Mouse (Mus musculus): ENCODE data around the gene Fhdc1. TPM values are rescaled to one million over a fixed set of nuclear protein-coding genes. Genes with fewer than 3 reads are reported as not detected.
A peak's percentile ranks its signal among the peaks of the same experiment; 100 is the strongest.

The Fhdc1 gene
- total RNA-seq, 1 experiment from 2014 or later = 17.5 TPM

DNA sequence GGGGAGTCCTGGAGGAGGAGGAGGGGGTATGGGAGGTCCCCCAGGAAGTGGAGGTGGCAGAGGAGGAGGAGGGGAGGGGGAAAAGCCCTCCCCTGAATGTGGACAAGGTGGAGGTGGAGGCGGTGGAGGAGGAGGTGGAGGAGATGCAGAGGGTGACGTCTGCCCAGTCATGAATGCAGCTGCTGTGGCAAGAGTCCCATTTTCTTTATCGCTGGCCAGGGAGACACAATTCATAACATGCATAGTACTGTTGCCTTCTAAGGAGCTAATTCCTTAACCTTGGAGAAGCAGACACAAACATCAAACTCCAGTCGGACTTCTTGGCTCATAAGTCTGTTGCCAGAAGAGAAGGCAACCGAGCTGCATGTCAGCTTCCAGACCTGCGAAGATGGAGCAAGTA is 5.8 kb downstream of the Fhdc1 start:
- DNase-seq = no peak

DNA sequence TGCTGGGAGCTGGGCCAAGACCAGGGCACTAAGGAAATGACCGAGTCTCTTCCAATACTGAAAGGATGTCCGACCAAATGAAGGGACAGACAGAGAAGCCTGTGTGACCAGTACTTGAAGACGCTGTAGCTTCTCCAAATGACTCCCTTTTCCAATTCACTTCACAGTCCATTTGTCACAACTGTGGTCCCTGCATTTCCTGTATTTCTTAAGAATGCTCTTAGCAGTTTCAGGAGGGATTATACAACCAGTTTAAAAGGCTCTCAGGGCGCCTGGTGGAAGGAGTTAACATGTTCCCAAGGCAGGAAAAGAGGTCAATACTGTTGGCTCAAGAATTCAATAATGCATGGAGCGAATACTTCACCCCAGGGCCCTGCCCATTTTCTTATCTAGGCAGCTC is 7.3 kb downstream of the Fhdc1 start:
- no peak for DNase-seq

DNA sequence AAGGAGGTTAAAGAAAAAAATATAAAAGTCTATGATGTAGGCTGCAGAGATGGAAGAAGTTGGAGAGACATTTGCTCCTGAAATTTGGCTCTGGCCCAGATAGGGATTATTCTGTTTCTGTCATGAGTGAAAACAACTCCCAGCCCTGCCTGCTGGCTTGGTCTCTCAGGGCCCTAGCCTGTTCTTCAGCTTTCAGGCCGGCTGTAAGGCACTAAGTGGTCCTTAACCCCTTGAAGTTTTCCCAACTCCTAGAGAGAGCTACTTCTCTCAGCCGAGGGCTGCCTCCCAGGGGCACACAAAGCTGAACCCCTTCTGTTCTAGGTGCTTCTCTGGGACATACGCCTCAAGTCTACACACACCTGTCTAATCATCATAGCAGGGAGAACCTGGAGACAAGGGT is 7.7 kb downstream of the Fhdc1 start:
- no peak for DNase-seq

DNA sequence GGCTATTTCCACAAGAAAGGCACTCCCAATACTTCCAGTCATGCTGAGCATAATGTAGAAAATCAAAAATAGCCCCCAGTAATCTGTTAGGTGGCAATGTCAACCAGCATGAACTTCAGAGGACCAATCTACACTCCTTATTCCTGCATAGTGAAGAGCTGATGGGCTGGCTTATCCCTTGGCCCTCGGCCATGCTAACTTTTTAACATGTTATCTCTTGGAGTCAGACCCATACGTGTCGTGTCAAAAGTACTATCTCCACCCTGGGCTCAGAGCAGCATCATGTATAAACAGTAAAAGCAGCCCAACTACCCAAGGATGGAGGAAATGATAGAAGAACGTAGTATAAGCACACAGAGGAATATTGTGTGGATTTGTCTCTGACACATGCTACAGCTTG is 9.1 kb downstream of the Fhdc1 start:
- DNase-seq = no peak

DNA sequence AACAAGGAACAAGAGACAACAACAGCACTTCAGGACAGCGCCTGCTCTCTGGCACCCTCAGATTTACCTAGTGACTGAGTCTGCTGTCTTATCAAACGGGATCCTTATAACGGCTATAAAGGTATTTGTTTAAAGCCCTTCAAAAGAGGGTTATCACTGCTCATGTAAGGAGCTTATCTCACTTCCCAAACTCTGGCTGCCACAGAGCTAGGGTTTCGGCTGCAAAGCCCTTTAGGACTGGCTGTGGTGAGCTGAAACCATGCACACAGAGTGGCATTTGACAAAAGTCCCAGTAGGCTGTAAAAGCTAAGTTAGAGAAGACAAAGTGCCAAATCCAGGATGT is 12.1 kb downstream of the Fhdc1 start:
- DNase-seq = no peak

DNA sequence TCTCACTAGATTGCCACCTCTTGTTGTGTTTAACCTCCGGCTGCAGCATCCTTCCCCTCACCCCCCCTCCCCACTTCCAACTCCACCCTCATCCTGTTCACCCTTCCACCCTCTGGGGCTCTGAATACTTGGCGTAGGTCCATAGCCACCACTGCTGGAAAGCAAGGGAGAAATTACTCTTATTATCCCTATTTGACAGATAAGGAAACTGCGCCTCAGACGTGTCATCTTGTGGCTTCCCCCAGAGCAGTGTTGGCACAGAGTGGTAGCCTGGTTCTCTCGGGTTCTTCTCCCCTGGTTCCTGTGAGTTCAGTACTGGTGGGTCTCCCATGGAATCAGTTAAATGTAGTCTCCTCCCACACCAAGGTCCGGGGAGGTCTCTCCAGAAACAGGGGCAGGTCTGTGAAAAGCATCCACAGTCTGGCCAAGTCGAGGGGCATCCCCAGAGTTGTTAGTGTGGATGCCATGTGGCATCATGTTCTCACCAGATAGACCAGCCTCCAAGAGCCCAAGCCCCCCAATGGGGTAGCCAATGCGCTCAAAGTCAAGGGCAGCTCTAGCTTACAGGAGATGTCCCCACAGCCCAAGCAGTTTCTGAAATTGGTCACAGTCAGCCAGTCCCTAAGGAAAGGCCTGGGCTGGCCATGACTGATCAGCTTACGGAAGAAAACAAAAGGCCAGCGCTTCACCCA is 12.7 kb downstream of the Fhdc1 start:
- no peak for DNase-seq

DNA sequence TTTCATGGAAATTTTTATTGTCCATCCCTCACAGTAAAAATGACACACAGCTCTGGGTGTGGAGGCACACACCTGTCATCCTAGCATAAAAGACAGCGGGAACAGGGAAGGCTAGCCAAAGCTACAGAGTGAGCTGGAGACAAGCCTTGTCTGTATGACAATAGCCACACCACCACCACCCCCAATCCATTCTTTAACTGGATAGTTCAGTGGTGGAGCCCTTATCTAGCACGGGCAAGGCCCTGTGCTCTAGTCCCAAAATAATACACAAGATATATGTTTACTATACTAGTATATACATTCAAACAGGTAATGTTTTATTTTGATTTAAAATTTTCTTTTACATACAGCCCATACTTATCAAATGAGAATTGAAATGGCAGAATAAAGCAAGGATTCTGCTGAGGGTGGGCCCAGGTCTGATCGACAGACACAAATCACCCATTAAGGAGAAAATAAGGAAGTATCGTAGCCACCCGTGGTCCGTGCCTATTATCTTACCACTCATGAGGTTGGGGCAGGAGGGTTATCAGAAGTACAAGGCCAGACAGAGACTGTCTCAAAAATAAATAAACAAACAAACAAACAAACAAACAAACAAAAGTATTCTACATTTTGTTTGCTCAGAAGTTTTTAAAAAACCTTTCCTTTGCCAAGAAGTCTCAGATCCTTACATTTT is 14.3 kb downstream of the Fhdc1 start:
- no peak for DNase-seq

DNA sequence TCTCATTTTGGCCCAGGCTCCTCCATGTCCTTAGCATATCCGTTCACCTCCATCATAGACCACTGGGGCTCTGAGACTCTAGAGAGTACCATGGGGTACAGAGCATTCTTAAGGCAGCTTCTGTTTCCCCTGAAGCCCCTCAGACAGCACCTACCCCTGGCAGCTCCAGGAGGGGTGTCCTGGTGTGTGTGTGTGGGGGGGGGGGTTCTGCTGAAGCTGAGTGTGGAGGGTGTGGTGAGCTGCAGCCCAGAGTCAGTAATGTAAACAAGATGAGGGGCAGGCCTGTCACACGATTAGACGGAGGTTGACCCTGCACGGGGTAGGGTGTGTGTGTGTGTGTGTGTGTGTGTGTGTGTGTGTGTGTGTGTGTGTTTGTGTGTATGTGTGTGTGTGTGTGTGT is 18.5 kb downstream of the Fhdc1 start:
- no peak for DNase-seq

DNA sequence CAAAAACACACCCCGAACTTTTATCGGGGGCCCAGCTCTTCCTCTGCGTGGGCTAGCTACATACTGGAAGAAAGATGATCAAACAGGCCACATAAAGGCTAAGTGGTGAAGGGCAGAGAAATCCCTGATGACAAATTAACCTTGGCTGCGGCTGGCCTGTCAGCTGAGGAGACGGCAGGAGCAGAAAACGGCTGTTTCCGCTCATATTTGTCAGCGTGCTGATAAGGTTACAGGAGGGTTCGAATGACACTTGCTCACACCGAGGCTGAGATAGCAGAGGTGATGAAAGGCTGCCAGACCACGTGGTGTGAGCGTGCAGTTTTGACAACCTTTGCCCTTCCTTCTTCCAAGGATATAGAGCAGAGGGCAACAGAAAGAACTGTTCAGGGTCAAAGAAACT is 19.3 kb downstream of the Fhdc1 start:
- DNase-seq = peak; percentile 59

DNA sequence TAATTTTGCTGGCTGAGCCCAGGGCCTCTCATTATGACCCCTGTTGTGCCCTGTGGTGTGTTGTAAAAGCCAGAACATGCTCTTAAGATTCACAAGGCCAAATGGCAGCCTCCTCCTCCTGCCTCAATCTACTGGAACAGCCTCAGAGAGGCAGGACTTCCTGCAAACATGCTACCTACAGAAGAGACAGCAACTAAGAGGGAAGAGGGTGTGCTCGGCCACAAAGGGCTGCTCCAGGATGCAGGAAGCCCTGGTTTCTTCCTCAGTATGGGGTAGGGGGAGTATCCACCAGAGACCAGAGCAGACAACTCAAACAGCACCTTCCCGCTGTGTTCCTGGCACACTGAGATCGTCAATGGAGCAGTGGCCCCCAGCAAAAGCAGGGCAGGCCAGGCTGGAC is 19.7 kb downstream of the Fhdc1 start:
- DNase-seq = no peak

DNA sequence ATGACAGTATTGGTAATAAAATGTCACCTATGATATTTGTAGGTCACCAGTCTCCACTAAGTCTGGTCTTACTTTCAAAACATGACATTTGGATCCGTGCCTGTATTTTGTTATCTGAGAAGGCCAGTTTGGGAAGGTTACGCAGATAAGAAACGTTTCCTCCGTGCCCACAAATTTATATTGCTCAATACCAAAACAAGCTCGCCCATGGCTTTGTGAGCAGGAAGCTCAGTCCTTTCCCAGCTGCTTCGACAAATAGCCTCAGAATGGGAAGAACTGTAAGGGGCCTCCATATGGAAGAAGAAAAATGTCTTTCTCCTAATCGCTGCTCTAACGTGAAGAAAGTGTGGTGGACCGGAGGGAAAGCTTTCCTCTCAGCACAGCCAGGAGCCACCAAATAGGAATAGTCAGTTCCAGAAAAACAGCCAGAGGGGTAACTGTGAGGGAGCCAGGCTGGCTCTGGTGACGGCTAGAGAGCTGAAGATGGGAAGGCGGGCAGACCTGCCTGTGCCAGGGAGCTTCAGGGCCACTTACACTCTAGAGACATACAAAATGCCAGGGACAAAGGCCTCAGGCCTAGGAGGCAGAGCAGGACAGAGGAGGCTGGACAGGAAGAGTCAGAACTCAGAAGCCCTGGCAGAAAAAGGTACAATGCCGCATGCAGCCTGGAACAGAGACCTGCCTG is 24.4 kb downstream of the Fhdc1 start:
- DNase-seq = peak; percentile 39

DNA sequence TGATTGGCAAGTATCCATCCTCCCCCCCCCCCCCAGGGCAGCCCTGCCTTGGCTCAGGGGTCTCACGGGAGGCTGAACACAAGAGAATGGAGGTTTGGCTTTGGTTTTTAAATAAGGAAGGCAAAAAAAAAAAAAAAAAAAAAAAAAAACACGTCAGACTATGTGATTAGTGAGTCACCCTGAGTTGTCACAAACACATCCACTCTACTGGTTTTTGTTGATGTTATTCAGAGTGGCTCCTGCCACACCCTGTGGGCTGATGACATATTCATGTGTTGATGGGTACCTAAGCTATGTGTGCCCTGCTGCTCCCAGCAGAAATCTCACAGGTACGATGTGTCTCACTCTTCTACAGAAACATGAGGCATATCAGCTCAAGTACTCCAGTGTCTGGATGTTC is 29.6 kb downstream of the Fhdc1 start:
- no peak for DNase-seq

DNA sequence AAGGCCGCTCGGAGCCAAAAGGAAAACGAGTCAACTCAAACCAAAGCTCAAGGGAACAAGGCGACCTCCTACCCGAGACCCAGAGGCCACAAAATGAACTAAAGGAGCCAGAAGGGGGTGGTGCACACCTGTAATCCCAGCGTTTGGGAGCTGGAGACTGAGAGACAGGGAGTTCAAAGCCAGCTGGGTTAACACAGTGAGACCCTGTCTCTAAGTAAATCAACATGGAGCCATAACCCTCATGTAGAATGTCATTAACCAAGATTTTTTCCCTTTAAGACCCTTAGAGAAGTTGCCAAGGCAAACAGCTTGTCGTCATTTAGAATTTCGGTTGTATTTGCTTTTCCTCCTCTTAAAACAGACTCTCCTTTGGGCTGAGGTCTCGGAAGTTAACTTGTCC is 31.2 kb downstream of the Fhdc1 start:
- DNase-seq = no peak

DNA sequence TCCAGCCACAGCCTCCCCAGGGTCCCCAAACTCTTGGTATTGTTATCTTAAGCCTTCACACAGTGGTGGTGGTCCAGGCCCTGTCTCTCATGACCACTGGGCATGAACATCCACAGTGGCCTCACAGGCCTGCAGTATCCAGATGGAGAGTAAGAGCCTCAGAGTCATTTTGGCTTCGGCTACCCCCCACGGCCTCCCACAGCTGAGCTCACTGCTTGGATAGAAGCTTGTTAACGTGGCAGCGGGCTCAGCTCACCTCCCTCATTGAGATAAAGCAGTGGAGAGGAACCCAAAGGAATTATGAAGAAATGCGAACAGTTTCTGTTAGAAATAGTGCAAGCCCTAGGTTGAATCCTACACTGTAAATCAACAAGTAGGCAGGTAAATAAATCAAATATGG is 32.4 kb downstream of the Fhdc1 start:
- DNase-seq = no peak

DNA sequence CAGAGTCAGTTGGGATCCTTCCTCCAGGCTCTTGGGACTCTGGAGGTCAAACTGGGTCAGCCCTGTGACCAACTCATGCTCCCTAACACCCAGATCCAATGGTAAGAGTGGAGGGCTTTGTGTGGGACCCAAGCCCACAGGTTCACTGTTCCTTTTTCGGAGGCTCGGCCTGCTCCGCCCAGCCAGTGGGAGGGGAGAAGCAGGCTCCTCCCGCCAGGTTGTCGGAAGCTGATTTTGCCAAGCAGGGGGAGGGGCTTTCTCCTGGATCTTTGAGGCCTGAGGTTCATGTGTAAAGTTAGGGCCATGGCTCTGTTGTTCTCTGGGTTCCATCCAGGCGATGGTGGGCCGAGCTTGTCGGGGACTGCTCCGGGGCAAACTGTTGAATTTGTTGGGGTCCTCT is 34.4 kb downstream of the Fhdc1 start:
- DNase-seq = no peak

DNA sequence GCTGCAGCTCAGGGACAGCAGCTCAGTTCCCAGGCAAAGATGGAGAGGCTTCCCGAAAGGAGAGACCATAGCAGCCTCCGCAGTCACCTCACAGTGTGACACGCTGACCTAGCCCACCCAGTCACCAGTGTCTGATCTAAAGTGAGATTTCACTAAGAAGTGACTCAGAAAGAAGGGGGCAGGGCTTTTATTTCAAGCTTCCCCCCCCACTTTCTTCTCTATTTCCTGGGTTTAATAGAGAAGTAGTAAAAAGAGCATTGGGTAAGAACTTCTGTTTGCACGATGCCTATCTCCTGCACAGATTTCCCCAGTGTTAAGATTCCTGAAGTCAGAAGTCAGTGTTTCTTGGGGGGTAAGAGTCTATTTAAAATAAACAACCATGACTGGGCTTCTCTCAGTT is 37.3 kb downstream of the Fhdc1 start:
- no peak for DNase-seq

DNA sequence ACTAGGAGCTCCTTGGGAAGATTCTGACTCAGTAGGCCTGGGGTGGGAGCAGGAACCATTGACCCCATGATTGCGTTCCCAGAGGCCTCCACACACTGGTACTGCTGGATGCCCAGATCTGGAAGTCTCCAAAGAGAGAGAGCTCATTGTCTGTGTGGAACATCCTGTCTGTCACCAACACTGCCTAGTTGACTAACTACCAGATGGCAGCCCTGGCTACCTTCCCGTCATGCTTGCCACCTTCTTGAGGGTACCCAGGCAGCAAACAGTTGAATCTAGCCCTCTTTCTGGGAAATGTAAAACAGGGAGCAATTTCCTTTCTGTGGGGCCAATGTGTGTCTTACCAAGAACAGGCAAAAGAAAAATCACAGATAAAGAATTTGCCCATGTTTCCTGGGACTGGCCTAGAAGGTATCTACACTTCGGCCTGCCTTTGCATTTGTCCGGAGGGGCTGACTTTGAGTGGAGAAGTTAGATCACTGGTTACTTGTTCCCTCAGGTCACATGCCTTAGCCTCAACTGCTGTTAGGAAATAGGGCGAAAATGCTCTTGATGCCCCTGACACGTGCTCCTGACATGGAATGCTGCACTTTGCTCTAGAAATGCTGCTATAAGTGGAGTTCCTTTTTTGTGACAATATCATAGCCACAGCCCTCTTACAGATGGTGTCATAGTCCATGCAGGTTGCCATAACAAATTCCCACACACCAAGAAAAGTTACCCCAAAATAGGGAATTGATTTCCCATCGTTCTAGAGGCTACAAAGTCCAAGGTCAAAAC is 40.6 kb downstream of the Fhdc1 start:
- no peak for DNase-seq

DNA sequence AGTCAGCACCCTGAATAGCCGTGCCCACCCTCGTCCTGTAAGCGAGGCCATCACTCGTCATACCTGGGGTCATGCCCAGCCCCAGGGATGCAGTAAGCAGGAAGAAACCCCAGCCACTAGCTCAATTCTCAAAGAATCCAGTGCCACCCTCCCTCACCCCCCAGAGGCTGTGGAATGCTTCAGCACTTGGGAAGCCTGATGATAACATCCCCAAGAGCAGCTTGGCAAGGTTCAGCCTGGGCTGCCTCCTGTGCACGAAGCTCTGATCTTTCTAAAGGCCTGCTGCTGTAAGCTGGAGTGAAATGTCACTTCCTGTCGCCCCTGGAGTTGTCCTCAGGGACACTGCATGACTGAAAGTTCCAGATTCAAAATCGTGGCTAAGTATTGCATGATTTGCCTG is 41.4 kb downstream of the Fhdc1 start:
- DNase-seq = no peak

DNA sequence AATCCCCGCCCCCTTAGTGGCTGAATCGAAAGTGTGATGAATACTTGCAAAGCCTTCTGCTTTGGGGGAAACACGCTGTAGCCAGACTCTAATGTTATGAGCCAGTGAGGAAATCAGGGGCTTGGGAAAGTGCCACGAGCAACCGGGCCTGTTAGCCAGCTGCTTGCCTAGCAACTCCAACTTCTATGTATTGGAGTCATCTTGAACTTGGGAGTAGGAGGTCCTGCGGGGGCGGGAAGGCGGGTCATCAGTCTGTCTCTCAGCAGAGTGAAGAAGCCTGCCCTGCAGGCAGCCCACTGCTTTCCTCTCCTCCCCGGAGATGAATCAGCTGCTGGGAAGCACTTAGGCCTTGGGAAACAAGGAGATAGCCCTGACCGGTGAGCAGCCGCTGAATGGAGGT is 42.1 kb downstream of the Fhdc1 start:
- DNase-seq = peak; percentile 56

DNA sequence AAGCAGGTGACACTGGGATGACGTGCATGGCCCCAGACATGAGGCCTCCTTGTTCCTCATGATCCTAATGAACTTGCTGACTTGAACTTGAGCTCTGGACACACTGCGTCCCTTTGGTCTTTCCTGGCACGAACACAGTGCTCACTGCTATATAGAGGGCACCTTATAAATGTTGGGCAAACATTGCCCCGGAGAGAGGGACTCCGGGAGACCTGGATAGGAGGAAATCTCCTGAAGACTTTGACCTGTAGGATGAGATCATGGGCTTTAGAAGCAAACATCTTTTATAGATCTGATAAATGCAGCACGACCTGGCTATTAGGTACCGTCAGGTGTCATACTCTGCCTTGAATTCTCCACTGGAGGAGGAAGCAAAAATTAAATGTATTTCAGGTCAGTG is 43.3 kb downstream of the Fhdc1 start:
- DNase-seq = no peak

DNA sequence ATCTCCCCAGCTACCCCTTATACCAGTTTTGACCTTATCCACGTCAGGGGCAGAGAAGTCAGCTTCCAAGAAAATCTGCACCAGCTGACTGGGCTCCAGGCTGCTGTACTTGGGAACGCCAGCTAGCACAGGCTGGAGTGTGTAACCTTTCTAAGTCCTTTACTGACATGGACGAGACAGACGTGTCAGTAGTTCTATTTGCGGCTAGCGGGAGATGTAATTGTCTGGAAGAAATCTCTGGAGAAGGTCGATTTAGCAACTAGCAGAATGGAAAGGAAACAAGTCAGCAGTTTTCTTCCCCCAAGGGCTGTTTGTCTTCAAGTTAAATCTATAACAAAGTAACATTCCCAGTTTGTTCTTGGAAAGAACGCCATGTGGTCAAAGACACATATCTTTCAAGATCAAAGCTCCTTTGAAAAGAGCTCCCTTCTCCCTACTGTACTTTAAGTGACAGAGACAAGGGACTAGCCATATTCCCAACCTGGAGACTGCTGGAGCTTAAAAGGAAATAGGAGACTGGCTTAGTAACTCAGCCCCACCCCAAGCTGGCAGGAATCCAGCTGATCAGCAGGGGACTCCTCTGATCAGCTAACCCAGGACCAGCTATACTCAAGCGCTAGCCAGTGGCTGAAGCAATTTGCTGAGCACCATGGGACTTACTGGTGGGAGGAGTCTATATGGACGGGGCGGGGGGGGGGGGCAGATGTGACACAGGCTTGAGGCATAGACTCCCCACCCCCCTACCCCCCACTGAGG is 44.8 kb downstream of the Fhdc1 start:
- DNase-seq = peak; percentile 25

DNA sequence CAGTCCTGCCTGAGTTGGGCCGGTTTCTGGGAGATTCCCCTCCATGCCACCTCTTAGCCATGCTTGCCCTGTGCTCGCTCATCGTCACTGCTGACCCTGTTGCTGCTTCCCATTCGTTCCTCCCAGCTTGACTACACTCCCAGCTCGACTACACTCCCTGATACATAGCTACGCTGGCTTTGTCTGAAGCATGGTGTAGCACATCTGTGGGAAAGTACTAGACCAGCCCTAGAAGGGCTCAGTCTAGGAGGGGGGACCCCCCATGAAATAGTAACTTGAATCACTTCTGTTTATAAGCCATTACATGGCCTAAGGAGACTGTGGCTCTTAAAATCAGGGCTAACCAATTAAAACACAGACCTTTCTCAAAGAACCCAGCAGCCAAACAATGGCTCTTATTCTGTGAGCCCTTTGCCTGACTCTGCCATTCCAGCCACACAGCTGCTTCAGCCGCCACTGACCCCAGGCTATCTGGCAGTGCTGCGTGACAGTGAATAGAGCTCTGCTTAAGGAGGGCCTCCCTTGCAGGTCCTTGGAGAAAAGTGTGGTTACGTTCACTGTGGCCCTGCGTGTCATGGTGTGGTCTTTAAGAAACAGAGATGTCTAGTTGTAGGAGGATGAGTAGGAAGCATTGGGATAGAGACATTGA is 47.3 kb downstream of the Fhdc1 start:
- DNase-seq = no peak

All from adrenal gland, postnatal 25 days (tissue).